Mouse (Mus musculus): ENCODE data around the gene 1700007K13Rik.

GRCm38 (mm10) chr2:28469461-28469860 is 3.3 kb upstream of the 1700007K13Rik start:
- TF ChIP-seq CTCF (IDR thresholded peaks at IDR 0.05; ENCODE audit: low read depth): no peak
- TF ChIP-seq EP300 (optimal IDR thresholded peaks at IDR 0.05): no peak
